Mouse (Mus musculus): ENCODE measurements at regions not wholly inside any gene's neighbourhood (a gene's known extent, or its start where the extent isn't known, plus 50 kb on each side); places are given as distances from the start of the nearest gene placed in this dataset.
A peak's percentile ranks its signal among the peaks of the same experiment; 100 is the strongest.
"Not testable (repeated sequence)": the region's sequence is repeated elsewhere in the genome, so short reads cannot be mapped to it uniquely, and the experiment has no call there.

- peak; percentile 23 to 49 for DNase-seq (ENCODE audit: low spot score in 2 of 2)
Measured at GRCm38 (mm10) chr19:27694478-27694877, 264.9 kb upstream of the Pum3 start.

- DNase-seq (ENCODE audit: low spot score in 2 of 2) = no peak
Measured at GRCm38 (mm10) chr19:27693706-27694105, 264.1 kb upstream of the Pum3 start.

- no peak for DNase-seq (ENCODE audit: low spot score in 2 of 2)
Measured at GRCm38 (mm10) chr19:27692944-27693343, 263.3 kb upstream of the Pum3 start.

GRCm38 (mm10) chr19:27683426-27683825 lies 253.8 kb upstream of the Pum3 start:
- no peak for DNase-seq (ENCODE audit: low spot score in 2 of 2)

- DNase-seq (ENCODE audit: low spot score in 2 of 2) = no peak
Measured at GRCm38 (mm10) chr19:27679427-27679826, 249.8 kb upstream of the Pum3 start.

- DNase-seq (ENCODE audit: low spot score in 2 of 2) = peak in 1 of 2 experiments; percentile 2
Measured at GRCm38 (mm10) chr19:27672679-27673190, 243.1 kb upstream of the Pum3 start.

GRCm38 (mm10) chr19:27663296-27663695 lies 233.7 kb upstream of the Pum3 start:
- DNase-seq (ENCODE audit: low spot score in 2 of 2) = no peak

- DNase-seq (ENCODE audit: low spot score in 2 of 2) = no peak
Measured at GRCm38 (mm10) chr19:27641001-27641400, 211.4 kb upstream of the Pum3 start.

GRCm38 (mm10) chr19:27633105-27633504 lies 203.5 kb upstream of the Pum3 start:
- DNase-seq (ENCODE audit: low spot score in 2 of 2) = no peak

GRCm38 (mm10) chr19:27627626-27628025 lies 198.0 kb upstream of the Pum3 start:
- DNase-seq (ENCODE audit: low spot score in 2 of 2) = no peak

GRCm38 (mm10) chr19:27617522-27617921 lies 187.9 kb upstream of the Pum3 start:
- DNase-seq (ENCODE audit: low spot score in 2 of 2) = no peak

GRCm38 (mm10) chr19:27606933-27607332 lies 177.3 kb upstream of the Pum3 start:
- no peak for DNase-seq (ENCODE audit: low spot score in 2 of 2)

- DNase-seq (ENCODE audit: low spot score in 2 of 2) = no peak
Measured at GRCm38 (mm10) chr19:27603296-27603695, 173.7 kb upstream of the Pum3 start.

GRCm38 (mm10) chr19:27601551-27601950 lies 171.9 kb upstream of the Pum3 start:
- DNase-seq (ENCODE audit: low spot score in 2 of 2) = no peak

- not testable (repeated sequence) for DNase-seq (ENCODE audit: low spot score in 2 of 2)
Measured at GRCm38 (mm10) chr19:27600386-27600785, 170.8 kb upstream of the Pum3 start.

- peak in 1 of 2 experiments; percentile 49 for DNase-seq (ENCODE audit: low spot score in 2 of 2)
Measured at GRCm38 (mm10) chr19:27599639-27600308, 170.1 kb upstream of the Pum3 start.

- DNase-seq (ENCODE audit: low spot score in 2 of 2) = peak in 1 of 2 experiments; percentile 27
Measured at GRCm38 (mm10) chr19:27598350-27598749, 168.7 kb upstream of the Pum3 start.

- DNase-seq (ENCODE audit: low spot score in 2 of 2) = no peak
Measured at GRCm38 (mm10) chr19:27585566-27585965, 155.9 kb upstream of the Pum3 start.

- no peak for DNase-seq (ENCODE audit: low spot score in 2 of 2)
Measured at GRCm38 (mm10) chr19:27582111-27582500, 152.5 kb upstream of the Pum3 start.

- no peak for DNase-seq (ENCODE audit: low spot score in 2 of 2)
Measured at GRCm38 (mm10) chr19:27581362-27582110, 151.9 kb upstream of the Pum3 start.

GRCm38 (mm10) chr19:27576478-27576877 lies 146.9 kb upstream of the Pum3 start:
- peak in 1 of 2 experiments; percentile 52 for DNase-seq (ENCODE audit: low spot score in 2 of 2)

GRCm38 (mm10) chr19:27566929-27567328 lies 137.3 kb upstream of the Pum3 start:
- DNase-seq (ENCODE audit: low spot score in 2 of 2) = no peak

GRCm38 (mm10) chr19:27566060-27566459 lies 136.4 kb upstream of the Pum3 start:
- no peak for DNase-seq (ENCODE audit: low spot score in 2 of 2)

Measured in left cerebral cortex, adult 9 months (tissue).